Mouse (Mus musculus): ENCODE results near the gene Lrrc8a.
A peak's percentile ranks its signal among the peaks of the same experiment; 100 is the strongest.

The Lrrc8a gene

DNA sequence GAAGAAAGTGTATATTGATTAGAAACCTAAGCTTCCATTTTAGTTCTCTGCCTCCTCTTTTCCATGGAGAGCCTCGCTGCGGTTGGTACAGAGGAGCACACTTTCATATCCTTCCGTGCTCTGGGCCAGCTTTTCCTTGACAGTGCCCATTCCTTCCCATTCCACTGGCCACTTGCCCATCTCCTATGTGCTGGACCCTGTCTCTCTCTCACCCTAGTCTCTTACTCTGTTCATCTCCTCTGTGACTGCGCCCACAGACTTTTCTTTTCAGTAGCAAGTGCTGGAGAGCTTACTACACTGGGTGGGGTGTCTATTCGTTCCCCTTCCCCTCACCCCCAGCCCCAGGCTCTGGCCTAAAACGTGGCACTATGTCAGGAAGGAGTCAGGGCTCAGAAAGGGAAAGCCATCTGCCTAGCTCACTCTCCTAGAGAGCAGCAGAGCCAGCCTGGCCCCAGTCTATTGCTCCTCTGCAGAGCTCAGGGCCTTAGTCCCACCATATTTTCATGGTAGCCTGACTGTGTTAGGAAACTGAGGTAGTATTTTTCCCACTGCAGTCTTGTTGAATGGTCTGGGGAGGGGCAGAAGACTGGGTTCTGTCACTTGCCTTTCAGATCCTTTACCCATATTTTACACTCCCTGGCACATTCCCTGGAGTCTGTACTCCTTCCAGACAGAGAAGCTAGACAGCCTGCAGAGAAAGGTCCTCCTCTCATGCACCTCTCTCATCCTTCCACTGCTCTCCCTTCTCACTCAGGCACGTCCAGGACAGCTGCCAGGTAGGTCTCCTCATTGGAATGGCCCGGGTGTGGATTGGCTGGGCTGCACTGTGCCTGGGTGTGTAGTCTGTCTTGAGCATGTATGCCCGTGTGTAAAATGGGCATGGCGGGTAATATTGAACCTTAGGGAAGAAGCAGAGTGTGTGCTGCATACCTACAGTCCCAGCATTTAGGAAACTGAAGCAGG, 12.9 kb downstream of the Lrrc8a start:
- H3K36me3 ChIP-seq (ENCODE audit: control insufficient read depth, insufficient read depth, low read length, poor library complexity, severe bottlenecking), result peaks cover 1% of the 10 kb centered on the region

DNA sequence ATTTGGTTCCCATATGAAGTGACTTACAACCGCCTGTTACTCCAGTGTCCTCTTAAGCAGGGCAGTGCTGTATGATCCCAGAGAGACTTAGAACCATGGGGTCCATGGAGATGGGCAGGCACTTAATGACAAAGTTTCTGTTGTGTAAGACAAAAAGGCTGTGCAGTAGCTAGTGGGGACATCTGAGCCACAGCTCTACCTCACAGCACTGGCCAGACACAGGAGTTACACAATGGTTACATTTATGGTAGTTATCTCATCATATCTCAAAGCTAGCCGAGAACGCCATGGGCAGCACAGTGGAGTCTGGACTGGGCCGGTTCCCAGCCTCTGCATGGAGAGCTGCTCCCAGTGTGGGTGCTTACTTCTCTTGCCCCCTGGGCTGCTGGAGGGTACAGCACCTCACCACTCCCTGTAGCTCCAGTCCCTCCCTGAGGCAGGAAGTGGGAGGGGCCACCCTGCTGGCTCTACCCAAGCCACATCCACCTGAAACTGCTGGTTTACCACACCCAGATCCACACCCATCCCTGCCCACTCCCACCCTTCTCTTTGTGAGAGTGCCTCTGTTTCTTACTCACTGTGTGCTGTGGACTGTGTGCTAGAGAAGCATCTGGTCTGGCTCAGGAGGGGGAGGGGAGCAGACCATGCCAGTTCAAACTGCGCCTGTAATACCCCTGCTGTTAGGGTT, 14.0 kb downstream of the Lrrc8a start:
- Histone ChIP-seq H3K27me3 (ENCODE audit: control insufficient read depth, insufficient read depth, low read length, poor library complexity, severe bottlenecking) (no peaks in the 10 kb centered on the region), H3K36me3 (ENCODE audit: control insufficient read depth, insufficient read depth, low read length, poor library complexity, severe bottlenecking) (peaks cover 6% of the 10 kb centered on the region)
- peak; percentile 74 for DNase-seq (ENCODE audit: low read depth, low spot score)

More for the DNA sequence above, 12.9 kb downstream of the Lrrc8a start:
- DNase-seq (ENCODE audit: low read depth, low spot score), result no peak
- no peaks in the 10 kb centered on the region for H3K27me3 ChIP-seq (ENCODE audit: control insufficient read depth, insufficient read depth, low read length, poor library complexity, severe bottlenecking)

DNA sequence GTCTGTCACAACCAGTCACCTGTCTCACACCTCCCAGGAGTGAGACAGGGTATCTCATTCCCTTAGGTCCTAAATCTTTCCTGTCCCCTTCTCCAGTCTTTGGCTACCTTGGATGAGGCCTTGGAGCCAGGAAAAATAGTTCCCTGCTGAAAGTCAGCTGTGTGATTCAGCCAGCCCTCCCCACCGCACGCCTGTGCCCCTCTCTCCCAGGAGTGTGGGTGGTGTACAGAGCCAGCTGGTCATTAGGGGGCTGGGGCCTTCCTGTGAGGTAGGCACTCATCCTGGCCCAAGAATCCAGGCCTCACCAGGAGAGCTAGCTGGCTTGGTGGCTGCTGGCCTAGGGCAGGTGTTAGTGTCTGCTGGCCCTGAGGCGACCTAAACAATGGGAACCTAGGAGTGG, 15.0 kb downstream of the Lrrc8a start:
- Histone ChIP-seq H3K36me3 (ENCODE audit: control insufficient read depth, insufficient read depth, low read length, poor library complexity, severe bottlenecking) (peaks cover 9% of the 10 kb centered on the region), H3K27me3 (ENCODE audit: control insufficient read depth, insufficient read depth, low read length, poor library complexity, severe bottlenecking) (no peaks in the 10 kb centered on the region)
- DNase-seq (ENCODE audit: low read depth, low spot score), result no peak

DNA sequence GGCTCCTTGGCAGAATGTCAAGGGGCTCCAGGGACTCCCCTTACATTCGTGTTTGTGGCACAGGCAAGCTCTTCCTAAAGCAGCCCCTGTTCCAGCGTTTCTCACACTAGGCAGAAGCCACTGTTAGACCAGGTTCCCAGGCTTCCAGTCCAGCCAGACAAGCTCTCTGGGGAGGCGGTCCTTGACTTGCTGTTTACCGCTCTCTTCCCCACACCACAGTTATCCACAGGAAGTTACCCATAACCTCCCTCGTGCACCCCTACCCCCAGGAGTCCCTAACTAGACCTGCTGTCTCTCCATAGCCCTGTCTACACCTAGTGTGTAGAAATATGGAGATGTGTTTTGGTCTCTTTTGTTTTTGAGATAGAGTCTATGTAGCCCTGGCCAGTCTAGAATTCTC, 16.3 kb downstream of the Lrrc8a start:
- no peak for DNase-seq (ENCODE audit: low read depth, low spot score)

DNA sequence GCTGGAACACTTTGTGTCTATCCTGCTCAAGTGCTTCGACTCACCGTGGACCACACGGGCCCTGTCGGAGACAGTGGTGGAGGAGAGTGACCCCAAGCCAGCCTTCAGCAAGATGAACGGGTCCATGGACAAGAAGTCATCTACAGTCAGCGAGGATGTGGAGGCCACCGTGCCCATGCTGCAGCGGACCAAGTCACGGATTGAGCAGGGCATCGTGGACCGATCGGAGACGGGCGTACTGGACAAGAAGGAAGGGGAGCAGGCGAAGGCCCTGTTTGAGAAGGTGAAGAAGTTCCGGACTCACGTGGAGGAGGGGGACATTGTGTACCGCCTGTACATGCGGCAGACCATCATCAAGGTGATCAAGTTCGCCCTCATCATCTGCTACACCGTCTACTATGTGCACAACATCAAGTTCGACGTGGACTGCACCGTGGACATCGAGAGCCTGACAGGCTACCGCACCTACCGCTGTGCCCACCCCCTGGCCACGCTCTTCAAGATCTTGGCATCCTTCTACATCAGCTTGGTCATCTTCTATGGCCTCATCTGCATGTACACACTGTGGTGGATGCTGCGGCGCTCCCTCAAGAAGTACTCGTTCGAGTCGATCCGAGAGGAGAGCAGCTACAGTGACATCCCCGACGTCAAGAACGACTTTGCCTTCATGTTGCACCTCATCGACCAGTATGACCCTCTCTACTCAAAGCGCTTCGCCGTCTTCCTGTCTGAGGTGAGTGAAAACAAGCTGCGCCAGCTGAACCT, 18.3 kb downstream of the Lrrc8a start:
- no peaks in the 10 kb centered on the region for H3K27me3 ChIP-seq (ENCODE audit: control insufficient read depth, insufficient read depth, low read length, poor library complexity, severe bottlenecking)
- DNase-seq (ENCODE audit: low read depth, low spot score), result no peak
- peaks cover 11% of the 10 kb centered on the region for H3K36me3 ChIP-seq (ENCODE audit: control insufficient read depth, insufficient read depth, low read length, poor library complexity, severe bottlenecking)

More for the DNA sequence above, 16.3 kb downstream of the Lrrc8a start:
- Histone ChIP-seq H3K36me3 (ENCODE audit: control insufficient read depth, insufficient read depth, low read length, poor library complexity, severe bottlenecking) (peaks cover 11% of the 10 kb centered on the region), H3K27me3 (ENCODE audit: control insufficient read depth, insufficient read depth, low read length, poor library complexity, severe bottlenecking) (no peaks in the 10 kb centered on the region)

DNA sequence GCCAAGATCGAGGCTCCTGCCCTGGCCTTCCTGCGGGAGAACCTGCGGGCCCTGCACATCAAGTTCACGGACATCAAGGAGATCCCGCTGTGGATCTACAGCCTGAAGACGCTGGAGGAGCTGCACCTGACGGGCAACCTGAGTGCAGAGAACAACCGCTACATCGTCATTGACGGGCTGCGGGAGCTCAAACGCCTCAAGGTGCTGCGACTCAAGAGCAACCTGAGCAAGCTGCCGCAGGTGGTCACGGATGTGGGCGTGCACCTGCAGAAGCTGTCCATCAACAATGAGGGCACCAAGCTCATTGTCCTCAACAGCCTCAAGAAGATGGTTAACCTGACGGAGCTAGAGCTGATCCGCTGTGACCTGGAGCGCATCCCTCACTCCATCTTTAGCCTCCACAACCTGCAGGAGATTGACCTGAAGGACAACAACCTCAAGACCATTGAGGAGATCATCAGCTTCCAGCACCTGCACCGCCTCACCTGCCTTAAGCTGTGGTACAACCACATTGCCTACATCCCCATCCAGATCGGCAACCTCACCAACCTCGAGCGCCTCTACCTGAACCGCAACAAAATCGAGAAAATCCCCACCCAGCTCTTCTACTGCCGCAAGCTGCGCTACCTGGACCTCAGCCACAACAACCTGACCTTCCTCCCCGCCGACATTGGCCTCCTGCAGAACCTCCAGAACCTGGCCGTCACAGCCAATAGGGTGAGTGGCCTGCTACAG, 19.3 kb downstream of the Lrrc8a start:
- H3K36me3 ChIP-seq (ENCODE audit: control insufficient read depth, insufficient read depth, low read length, poor library complexity, severe bottlenecking), result peaks cover 11% of the 10 kb centered on the region
- DNase-seq (ENCODE audit: low read depth, low spot score), result no peak
- H3K27me3 ChIP-seq (ENCODE audit: control insufficient read depth, insufficient read depth, low read length, poor library complexity, severe bottlenecking), result no peaks in the 10 kb centered on the region

DNA sequence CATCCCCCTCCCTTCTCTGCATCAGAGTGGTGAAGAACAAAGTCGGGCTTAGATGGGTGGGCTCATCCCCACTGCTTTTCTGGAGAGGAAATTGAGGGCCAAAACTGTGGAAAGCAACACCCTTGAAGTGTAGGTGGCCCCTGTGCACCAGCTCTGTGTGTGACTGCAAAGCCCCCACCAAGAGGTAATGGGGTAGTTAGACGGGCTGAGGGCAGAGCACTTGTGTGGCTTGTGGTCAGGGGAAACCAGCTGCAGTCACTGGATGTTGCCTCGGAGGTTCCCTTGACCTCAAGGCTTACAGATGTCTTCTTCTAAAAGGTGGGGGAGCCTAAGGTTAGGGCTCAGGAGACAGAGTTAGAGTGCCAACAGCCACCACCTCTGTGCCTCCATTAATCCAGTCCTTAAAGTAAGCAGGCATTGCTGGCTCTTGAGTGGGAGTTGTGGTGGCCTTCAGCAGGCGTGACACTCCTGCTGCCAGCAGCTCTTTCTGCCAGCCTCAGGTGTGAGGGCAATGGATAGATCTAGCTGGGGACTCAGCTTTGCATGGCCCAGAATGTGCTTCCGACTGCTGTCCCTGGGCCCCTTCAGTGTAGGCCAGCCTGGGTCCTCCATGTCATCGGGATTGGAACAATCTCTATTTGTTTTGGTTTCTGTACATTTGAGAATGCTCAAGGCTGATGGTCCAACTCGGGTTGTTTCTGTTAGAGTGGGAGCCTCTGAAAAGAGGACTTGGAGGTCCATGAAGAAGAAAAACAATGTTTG, 20.4 kb downstream of the Lrrc8a start:
- Histone ChIP-seq H3K36me3 (ENCODE audit: control insufficient read depth, insufficient read depth, low read length, poor library complexity, severe bottlenecking) (peaks cover 11% of the 10 kb centered on the region), H3K27me3 (ENCODE audit: control insufficient read depth, insufficient read depth, low read length, poor library complexity, severe bottlenecking) (no peaks in the 10 kb centered on the region)
- no peak for DNase-seq (ENCODE audit: low read depth, low spot score)

DNA sequence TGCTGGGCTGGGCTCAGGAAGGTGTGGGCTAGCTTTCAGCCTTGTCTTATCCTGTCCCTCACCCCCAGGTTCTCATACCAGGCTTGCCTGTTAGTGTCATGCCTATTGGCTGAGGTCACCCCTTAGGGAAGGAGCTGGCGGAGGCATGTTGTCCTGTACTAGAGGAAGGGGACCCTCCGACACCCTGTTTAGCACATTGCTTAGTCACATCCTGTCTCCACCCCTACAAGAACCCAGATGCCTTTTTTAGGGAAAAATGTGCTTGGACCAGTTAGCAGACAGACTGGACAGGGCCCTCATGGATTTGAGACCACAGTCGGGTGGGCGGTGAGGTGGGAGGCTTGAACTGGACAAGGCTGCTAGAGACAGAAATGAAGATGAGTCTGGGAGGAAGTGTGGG, 21.1 kb downstream of the Lrrc8a start:
- H3K36me3 ChIP-seq (ENCODE audit: control insufficient read depth, insufficient read depth, low read length, poor library complexity, severe bottlenecking), result peaks cover 15% of the 10 kb centered on the region
- no peaks in the 10 kb centered on the region for H3K27me3 ChIP-seq (ENCODE audit: control insufficient read depth, insufficient read depth, low read length, poor library complexity, severe bottlenecking)
- no peak for DNase-seq (ENCODE audit: low read depth, low spot score)

DNA sequence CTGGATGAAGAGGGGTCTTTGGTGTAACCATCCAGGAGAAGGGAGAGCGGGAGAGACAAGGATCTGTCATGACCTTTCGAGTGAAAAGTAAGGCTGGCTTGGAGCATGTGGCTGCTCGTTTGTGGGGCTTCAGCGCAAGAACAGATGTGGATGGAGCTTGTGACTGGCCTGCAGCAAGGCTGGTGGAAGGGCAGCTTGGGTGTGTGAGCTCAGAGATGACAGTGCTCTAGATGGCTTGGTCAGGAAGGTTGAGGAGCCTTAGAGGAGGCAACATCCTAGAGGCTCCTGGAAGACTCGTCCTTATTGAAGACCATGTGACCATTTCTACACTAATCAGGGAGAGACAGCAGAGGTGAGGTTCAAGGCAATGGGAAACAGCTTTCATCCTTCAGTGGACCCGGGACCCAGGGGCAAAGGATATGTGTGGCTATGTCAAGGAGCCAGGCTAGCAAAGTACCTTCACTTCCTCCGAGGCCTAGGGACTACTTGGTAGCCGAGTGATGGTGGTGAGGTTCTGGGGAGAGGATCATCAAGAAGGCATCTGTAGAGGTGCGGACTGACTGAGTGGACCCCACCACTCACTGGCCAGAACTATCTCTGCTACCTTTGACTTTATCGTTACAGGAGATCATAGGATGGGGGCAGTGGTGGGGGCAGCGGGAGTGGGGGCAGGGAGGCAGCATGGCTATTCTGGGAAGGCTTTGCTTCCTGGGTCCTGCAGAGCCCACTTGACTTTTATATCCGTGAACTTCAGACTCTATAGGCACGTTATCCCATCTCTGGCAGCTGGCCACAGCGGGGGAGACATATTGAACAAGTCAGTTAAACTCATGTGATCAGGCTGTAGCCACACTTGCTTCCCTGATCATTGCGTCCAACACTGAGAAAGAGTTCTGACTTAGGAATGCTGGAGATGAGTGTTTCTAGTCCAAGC, 21.9 kb downstream of the Lrrc8a start:
- Histone ChIP-seq H3K27me3 (ENCODE audit: control insufficient read depth, insufficient read depth, low read length, poor library complexity, severe bottlenecking) (no peaks in the 10 kb centered on the region), H3K36me3 (ENCODE audit: control insufficient read depth, insufficient read depth, low read length, poor library complexity, severe bottlenecking) (peaks cover 15% of the 10 kb centered on the region)
- no peak for DNase-seq (ENCODE audit: low read depth, low spot score)

DNA sequence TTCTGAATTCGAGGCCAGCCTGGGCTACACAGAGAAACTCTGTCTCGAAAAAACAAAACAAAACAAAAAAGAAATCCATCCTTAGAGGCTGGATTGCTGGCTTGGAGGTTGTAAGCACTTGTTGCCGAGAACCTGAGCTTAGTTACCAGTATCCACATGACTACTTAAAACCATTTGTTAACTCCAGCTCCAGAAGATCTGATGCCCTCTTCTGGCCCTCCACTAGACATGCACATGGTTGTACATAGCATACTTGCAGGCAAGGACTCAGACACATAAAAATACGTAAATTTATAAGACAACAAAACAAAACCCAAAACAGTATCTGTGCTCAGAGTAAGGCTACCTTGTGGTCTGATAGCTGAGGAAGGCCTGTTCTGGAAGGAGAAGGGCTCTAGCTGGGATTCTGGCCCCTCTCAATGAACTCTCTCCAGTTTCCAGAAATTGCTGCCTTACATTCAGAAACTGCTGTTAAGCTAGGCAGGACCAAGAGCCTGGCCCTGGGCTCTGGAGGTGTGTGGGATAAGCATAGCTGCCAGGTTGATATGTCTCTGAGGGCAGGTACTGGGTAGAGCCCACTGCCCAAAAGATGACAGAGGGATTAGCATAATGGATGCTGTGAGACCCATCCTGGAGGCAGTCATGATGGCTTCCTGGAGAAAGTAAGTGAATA, 23.7 kb downstream of the Lrrc8a start:
- DNase-seq (ENCODE audit: low read depth, low spot score), result peak; percentile 43
- Histone ChIP-seq H3K27me3 (ENCODE audit: control insufficient read depth, insufficient read depth, low read length, poor library complexity, severe bottlenecking) (no peaks in the 10 kb centered on the region), H3K36me3 (ENCODE audit: control insufficient read depth, insufficient read depth, low read length, poor library complexity, severe bottlenecking) (peaks cover 12% of the 10 kb centered on the region)

DNA sequence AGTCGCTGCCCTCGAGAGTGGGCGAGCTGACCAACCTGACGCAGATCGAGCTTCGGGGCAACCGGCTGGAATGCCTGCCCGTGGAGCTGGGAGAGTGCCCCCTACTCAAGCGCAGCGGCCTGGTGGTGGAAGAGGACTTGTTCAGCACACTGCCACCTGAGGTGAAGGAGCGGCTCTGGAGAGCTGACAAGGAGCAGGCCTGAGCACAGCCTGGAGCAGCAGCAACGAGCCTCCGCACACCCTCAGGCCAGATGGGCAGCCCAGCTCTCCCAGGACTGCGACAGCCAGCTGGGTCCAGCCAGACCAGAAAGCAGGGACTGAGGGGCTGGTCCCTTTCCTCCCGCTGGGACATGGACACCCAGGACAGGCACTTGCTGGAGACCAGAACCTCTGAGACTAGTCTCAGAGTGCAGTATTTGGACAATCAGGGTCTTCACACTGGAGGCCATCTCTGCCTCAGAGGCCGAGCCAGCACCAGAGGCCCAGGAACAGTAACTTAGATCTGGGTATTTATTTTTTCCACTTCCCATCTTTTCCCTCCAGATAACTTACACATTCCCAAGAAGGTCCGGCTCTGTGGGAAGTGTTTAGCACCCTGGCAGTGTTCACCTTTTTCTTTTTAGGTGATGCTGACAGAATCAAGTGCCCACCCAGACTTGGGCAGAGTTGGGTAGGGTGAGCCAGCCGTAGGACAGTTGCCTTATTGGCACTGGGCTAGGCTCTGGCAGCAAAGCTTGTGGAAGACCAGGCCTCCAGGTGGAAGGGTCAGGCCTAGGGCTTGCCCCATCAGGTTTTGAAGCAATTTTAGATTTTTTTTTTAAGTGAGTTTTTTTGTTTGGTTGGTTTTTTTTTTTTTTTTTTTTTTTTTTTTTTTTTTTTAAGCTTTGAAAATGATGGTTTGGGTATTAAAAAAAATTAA, 24.7 kb downstream of the Lrrc8a start:
- Histone ChIP-seq H3K27me3 (ENCODE audit: control insufficient read depth, insufficient read depth, low read length, poor library complexity, severe bottlenecking) (no peaks in the 10 kb centered on the region), H3K36me3 (ENCODE audit: control insufficient read depth, insufficient read depth, low read length, poor library complexity, severe bottlenecking) (peaks cover 6% of the 10 kb centered on the region)
- no peak for DNase-seq (ENCODE audit: low read depth, low spot score)
